Mouse (Mus musculus) layer of hippocampus, postnatal 36 days (tissue): Measurements from ENCODE around the gene Matn4. TPM values are rescaled to one million over a fixed set of nuclear protein-coding genes. Genes with fewer than 3 reads are reported as not detected.
"Not testable (repeated sequence)": the region's sequence is repeated elsewhere in the genome, so short reads cannot be mapped to it uniquely, and the experiment has no call there.

Experiments used
- DNase-seq, 2 experiments: peaks; one replicate each; pipeline ENCODE4 v3.0.0; 2022
- microRNA-seq, 2 experiments: library from miRNA; unstranded; fragments of <30 nt; microRNA quantifications; one replicate each; pipeline ENCODE4 v1.2.0; 2021
- total RNA-seq, 2 experiments: library from RNA; stranded (reverse); gene quantifications; 2 replicates each; pipeline ENCODE4 v1.2.3; 2021

The Matn4 gene
- total RNA-seq, 2 experiments from 2014 or later = 13.0 to 13.4 TPM

DNA sequence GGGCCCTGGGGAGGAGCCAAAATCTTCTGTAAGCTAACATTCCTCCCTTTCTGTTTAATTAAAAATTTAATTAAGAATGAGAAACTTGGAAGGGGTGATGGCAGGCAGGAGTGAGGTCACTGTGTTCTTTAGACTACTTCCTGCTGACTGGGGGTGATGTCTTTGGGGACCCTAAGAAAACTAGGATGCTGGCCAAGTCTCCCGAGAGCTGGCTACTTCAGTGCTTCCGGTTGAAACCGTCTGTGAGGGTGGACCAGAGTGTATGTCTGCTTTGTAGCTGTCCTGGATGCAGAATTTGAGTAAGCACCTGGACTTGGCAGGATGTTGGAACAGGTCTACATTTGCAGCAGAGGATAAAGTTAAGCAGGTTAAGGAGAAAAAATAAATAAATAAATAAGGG lies 38.0 kb downstream of the Matn4 start:
- DNase-seq = no peak

DNA sequence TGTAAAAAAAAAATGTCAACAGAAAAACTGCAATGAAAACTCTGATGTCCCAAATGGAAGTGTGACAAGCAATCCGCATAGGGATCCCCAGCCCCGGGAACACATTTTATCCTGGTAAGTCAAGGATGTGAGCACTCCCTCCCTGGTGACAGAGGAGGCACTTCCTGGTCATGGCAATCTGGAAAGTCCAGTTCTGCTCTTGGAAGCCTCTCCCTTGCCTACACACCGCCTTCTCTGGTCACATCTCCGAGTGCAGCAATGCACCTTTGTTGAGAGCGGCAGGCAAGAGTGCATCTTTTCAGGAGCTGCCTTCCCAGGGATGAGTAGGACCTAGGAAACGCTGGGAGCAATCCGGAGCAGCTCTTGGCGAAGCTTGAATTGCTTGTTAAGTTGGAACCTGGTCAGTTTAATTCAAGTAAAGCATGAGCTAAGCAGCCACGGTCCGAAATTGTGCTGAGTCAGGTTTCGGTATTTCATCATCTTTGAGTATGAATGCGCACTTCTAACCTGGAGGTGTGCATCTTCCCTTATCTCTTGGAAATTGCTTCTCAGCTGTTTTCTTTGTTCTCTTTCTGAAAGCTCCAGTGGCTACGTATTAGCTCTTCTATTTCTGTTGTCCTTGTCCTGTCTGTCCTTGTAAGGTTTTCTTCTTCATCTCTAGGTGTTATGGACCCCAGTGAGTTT lies 43.8 kb downstream of the Matn4 start:
- no peak for DNase-seq

DNA sequence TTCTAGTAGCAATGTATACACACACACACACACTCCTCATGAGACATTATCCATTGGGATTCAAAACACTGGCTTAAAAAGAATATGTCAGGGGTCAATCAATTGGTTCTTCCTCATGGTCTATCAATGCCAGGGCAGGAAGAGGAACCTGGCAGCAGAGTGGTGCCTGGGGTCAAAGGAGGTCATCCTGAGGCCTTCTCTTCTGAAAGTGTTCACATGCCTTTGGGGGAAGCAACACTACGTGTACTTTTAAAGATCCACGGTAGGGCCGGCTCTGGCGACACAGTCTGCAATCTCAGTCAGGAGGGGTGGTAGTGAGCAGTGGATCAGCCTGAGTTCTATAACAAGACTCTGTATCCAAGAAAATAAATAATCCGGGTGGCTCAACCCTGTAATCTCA lies 45.3 kb downstream of the Matn4 start:
- DNase-seq = no peak

DNA sequence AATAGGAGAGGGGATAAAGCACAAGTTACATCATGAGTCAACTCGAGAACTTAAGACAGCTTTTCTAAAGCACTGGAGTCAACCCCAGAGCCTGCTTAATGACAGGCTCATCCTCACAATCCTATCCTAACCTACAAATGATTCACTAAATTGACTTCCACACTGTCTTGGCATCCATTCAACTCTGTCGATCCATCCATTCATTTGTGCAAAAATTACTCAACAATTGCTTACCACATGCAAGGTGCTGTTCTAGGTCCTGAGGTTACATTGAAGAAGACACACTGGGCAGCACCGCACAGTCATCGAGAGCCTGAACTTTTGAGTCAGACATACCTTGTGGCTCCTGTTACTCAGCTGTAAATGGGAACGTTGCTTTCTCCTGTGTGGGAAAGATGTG lies 45.9 kb downstream of the Matn4 start:
- no peak for DNase-seq

DNA sequence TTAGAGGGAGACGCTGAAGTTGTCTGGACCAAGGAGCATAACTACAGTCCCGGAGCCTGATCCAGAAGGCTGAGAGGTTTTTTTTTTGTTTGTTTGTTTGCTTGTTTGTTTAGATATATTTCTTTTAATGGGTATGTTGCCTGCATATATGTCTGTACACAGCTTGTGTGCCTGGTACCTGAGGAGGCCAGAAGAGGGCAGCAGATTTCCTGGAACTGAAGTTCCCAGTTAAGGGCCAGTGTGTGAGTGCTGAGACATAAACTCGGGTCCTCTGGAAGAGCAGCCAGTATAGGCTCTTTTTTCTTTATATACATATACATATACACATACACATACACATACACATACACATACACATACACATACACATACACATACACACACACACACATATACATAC lies 46.6 kb downstream of the Matn4 start:
- no peak for DNase-seq

DNA sequence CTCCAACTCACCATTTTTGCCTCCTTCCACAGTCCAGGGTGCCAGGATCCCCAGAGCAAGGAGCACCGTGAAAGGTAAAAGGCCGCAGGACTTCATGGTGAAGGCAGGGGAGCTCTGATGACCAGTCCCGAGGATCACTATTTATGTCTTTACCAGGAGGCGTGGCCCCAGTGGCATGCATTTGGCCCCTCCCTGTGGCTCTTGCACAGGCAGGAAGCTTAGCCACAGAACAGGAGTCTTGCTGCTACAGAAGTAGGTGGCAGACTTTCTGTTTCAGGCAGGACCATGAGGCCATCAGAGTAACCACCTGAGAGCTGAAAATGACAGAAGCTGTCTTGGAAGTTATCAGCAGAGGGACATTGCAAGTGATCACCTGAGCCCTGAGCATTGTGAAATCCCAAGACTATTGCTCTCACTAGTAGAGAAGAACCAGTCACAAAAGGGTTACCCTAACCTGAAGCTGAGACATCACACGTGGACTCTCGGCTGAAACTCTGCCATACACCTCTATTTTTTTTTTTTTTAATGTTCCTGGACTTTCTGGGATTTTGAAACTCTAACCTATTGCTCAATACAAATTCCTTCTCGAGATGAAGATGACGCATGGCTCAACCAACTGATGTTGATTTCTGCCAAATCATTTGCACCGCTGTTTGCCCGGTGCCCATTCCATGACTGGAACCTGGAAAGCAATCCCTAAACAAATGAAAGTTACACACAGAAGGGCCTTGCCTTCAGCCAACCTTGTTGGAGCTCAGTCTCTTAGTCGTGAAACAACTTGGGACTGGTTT lies 48.6 kb downstream of the Matn4 start:
- no peak for DNase-seq

DNA sequence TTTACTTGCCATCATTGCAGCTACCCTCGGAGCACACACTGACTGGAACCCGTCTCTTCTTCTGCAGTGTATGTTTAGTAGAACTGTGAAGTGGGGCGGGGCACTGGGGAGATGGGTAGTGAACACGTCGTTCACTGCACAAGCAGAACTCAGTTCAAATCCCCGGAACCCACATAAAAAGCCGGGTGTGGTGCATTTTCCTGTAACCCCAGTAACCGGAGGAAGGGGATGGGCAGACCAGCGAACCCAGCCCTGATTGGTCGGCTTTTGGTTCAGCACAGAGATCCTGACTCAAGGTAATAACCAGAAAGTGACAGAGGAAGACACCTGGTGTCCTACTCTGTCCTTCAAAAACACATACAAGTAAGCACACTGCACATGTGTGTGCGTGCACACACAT lies 51.6 kb downstream of the Matn4 start:
- no peak for DNase-seq

DNA sequence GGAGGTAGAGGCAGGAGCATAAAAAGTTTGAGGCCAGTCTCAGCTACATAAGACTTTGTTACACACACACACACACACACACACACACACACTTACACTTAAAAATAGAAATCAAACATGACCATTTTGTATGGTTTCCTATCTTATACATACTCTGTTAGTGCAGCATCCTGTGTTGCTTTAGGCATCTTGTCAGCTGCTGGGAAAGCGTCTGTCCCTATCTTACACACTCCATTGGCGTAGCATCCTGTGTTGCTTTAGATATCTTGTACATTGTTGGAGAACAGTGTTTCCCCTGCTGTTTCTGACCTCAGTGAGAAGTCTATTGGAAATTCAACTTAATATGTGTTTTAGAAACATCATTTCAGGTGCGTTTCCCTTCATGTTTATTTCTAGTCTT lies 52.3 kb downstream of the Matn4 start:
- DNase-seq = no peak

DNA sequence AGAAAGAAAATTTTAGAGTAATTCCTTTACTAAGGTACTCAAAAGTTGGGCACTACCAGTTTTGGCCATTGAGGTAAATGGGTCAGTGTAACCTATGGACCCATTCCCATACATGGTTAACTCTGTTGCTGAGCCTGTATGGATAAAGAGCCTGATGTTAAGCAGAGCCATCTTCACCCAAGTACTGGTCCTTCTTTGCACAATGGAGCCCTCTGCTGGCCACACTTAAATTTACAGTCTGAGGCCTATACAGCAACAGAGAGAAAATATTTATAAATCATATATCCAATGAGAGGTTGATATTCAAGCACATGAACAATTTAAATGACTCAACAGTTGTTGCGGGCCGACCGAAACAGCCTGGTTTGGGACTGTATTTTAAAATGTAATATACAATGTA lies 56.0 kb downstream of the Matn4 start:
- DNase-seq = no peak

DNA sequence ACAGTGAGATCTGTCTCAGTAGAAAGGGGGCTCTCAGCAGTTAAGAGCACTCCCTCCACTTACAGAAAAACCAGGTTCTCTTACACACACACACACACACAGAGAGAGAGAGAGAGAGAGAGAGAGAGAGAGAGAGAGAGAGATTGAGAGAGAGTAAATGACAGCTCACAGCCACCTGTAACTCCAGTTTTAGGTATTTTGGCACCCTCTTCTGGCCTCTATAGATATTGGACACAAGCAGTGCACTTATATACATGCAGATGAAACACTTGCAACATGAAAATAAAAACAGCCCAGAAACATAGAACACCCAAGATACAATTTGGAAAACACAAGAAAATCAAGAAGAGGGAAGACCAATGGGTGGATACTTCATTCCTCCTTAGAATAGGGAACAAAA lies 57.3 kb downstream of the Matn4 start:
- DNase-seq = not testable (repeated sequence)

DNA sequence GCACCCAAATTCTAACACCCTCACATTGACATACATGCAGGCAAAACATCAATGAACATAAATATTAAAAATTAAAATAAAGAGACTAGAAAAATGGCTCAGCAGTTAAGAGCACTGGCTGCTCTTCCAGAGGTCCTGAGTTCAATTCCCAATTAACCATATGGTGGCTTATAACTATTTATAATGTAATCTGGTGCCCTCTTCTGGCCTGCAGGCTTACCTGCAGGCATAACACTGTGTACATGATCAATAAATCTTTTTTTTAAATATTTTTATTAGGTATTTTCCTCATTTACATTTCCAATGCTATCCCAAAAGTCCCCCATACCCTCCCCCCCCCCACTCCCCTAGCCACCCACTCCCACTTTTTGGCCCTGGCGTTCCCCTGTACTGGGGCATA lies 61.2 kb downstream of the Matn4 start:
- not testable (repeated sequence) for DNase-seq

Small RNA genes within 50 kb of the gene (microRNA-seq; reads per million reads assigned to microRNA genes)
- gene Mir7678 = 0 reads per million in 2 experiments

Other genes starting within 250 kb of the Matn4 start
- 1 to 10 TPM; 4.0 to 4.2 TPM for gene Kcns1, start 234.0 kb downstream of the Matn4 start, total RNA-seq
- not detected for gene Wfdc5, start 222.4 kb downstream of the Matn4 start, total RNA-seq
- not detected for gene Wfdc12, start 214.6 kb downstream of the Matn4 start, total RNA-seq
- not detected for gene Wfdc15a, start 205.0 kb downstream of the Matn4 start, total RNA-seq
- gene Wfdc15b, start 183.5 kb downstream of the Matn4 start, total RNA-seq = not detected
- not detected for gene Svs2, start 166.7 kb downstream of the Matn4 start, total RNA-seq
- gene Svs3b, start 148.5 kb downstream of the Matn4 start, total RNA-seq = not detected
- gene Svs4, start 126.7 kb downstream of the Matn4 start, total RNA-seq = not detected
- not detected for gene Svs3a, start 115.9 kb downstream of the Matn4 start, total RNA-seq
- gene Svs6, start 88.4 kb downstream of the Matn4 start, total RNA-seq = not detected
- not detected for gene Svs5, start 72.4 kb downstream of the Matn4 start, total RNA-seq
- gene Slpi, start 16.1 kb downstream of the Matn4 start, total RNA-seq = 1 to 10 TPM in 1 of 2 experiments, under 1 TPM in 1; 0.85 to 1.4 TPM
- gene Rbpjl, start 2.0 kb downstream of the Matn4 start, total RNA-seq = under 1 TPM; 0.35 to 0.46 TPM
- 100 to 1,000 TPM; 102 to 129 TPM for gene Sdc4, start 38.7 kb upstream of the Matn4 start, total RNA-seq
- gene Sys1, start 51.8 kb upstream of the Matn4 start, total RNA-seq = 10 to 100 TPM; 37.7 to 42.3 TPM
- gene Gm20458, start 55.8 kb upstream of the Matn4 start, total RNA-seq = 10 to 100 TPM in 1 of 2 experiments, 1 to 10 TPM in 1; 7.0 to 13.3 TPM
- gene Trp53tg5, start 68.6 kb upstream of the Matn4 start, total RNA-seq = not detected
- gene Dbndd2, start 80.9 kb upstream of the Matn4 start, total RNA-seq = 100 to 1,000 TPM; 108 to 110 TPM
- gene Pigt, start 92.4 kb upstream of the Matn4 start, total RNA-seq = 10 to 100 TPM; 76.6 to 84.5 TPM
- not detected for gene Wfdc2, start 157.3 kb upstream of the Matn4 start, total RNA-seq
- not detected for gene Spint3, start 168.3 kb upstream of the Matn4 start, total RNA-seq
- not detected for gene Wfdc6a, start 180.3 kb upstream of the Matn4 start, total RNA-seq
- gene Eppin, start 188.4 kb upstream of the Matn4 start, total RNA-seq = not detected
- gene Wfdc6b, start 208.4 kb upstream of the Matn4 start, total RNA-seq = not detected
- gene Wfdc8, start 208.5 kb upstream of the Matn4 start, total RNA-seq = not detected
- gene Wfdc16, start 233.6 kb upstream of the Matn4 start, total RNA-seq = not detected